Mouse (Mus musculus) stomach, adult 2 months (tissue): ENCODE measurements around the gene Cyp2c69. TPM values are rescaled to one million over a fixed set of nuclear protein-coding genes. Genes with fewer than 3 reads are reported as not detected.

Experiments
- polyA plus RNA-seq: library from polyadenylated mRNA; depleted of rRNA; stranded (reverse); fragments of >200 nt; gene quantifications from 2 replicates; pipeline ENCODE4 v1.2.3, GENCODE M21; 2012; rRNA removed

Gene Cyp2c69
- polyA plus RNA-seq, result not detected in 2 replicates

GRCm38 (mm10) chr19:39886699-39887098 is at the start of gene Cyp2c69:
Gene Cyp2c69, minus strand, starts transcription at chr19:39886799.

DNA sequence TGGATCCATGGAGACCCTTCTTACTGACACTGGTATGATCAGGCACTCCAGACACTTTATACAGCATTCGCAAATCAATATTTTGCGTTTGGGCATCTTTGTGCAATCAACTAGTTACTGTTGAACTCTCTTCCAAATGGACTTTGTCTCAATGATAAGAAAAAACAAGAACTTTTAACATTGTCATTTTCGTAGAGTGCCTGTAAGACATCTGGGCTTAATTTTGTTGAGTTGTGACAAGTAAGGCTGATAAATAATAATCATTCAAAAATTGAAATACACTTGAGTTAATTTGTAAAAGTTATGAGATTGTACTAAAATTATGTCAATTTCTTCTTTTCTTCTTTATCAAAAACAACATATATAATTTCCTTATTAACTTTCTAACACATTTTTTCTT is 73.9 kb downstream of the Cyp2c69 start, which contains the start of gene Cyp2c40:
Gene Cyp2c40, minus strand, starts transcription at position 101 of the 400 bp plus-strand sequence.

Other genes with a start within 250 kb of the Cyp2c69 start
- gene Cyp2c67, start 237.7 kb downstream of the Cyp2c69 start, polyA plus RNA-seq, result not detected in 2 replicates
- 0.03 and 0.04 TPM in 2 replicates for gene Cyp2c68, start 145.7 kb downstream of the Cyp2c69 start, polyA plus RNA-seq
- gene Cyp2c40, start 74.0 kb downstream of the Cyp2c69 start, polyA plus RNA-seq, result not detected in 2 replicates
- not detected in 2 replicates for gene Cyp2c37, start 105.6 kb upstream of the Cyp2c69 start, polyA plus RNA-seq
- gene Cyp2c54, start 187.0 kb upstream of the Cyp2c69 start, polyA plus RNA-seq, result not detected in 2 replicates
- gene Cyp2c50, start 202.9 kb upstream of the Cyp2c69 start, polyA plus RNA-seq, result not detected in 2 replicates